Mouse (Mus musculus): ENCODE results near the gene Prdx2.

Prdx2 gene

DNA sequence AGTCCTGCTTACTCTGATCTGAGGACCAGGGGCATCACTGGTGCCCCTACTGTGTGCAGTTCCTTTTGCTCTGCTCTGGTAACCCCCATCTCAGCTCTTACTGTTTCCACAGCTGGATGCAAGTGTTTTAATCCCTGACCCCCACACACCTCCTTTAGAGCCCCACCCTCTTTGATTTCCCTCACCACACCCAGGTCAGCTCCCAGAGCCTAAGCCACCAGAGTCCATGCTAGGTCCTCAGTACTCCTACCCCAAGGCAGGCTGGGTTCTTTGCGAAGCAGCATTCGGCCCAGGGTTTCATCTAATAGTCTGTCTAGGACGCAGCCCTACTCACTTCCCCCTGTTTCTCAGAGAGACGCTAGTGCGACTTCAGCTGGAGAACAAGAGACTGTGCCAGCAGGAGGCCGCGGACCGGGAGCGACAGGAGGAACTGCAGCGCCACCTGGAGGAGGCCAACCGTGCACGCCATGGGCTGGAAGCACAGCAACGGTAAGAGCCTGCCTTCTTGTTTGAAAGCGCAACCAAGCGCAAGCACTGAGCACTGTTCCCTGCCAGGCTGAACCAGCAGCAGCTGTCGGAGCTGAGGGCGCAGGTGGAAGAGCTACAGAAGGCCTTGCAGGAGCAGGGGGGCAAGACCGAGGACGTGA, 28.4 kb downstream of the Prdx2 start:
- peak; percentile 98 for DNase-seq (ENCODE audit: low read depth, low spot score)

DNA sequence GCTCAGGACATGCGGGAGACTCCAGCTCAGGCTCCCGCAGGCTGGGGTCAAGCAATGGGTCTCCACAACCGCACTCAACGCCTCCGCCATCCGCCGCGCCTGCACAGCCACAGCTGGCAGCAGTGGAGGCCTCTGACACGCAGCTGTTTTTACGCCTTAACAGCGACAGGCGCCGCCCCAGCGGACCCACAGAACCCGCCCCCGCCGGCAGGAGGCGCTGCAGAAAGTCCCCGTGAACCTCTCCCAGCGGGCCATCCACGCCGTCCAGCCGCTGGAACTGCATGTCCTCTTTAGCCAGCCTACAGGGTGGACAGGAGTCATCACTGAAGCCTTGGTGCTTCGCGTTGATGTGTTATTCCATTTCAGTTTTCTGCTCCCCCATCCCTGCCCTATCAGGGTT, 38.3 kb downstream of the Prdx2 start:
- DNase-seq (ENCODE audit: low read depth, low spot score) = peak; percentile 86

DNA sequence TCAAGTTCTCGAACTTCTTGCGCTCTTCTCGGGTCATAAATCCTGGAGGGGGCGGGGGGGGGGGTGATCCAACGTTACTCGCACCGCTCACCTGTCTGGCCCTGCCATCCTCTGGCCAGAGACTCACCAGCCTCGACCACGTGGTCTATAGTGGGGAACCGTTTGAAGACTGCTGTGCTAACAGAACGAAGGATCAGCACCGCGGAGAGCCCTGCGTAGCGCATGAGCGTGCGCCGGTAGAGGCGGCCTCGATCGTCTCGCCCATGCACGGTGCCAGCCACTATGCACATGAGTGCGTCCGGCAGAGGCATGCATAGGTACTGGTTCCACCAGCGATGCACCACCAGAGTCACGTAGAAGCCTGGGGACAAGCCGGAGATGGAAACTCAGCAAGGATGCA, 41.9 kb downstream of the Prdx2 start:
- peak; percentile 58 for DNase-seq (ENCODE audit: low read depth, low spot score)

DNA sequence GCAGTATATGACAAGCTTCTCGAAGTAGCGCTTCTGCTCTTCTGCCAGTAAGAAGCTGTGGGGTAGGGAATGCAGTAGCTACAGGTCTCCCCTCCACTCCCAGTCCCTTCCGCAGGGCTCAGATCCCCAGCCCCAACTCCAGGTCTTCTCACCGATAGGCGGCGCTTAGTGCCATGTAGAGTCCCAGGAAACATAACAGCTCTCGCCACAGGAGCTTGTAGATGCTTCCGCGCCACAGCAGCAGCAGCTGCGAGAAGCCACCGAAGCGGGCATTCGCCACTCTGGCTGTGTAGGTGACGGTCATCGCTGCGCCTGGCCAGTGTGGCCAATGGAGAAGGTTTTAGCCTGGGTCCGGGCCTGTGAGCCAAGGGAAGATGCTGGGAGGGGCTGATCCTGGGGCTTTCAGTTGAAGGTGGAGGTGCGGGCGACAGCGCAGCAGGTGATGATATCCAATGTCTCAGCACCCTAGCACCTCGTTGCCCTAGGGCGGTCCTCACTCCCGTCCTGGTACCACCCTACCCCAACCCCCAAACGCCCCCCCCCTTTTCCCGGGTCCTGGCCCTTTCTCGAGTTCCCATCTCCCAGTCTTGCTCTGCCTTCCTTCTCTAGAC, 43.9 kb downstream of the Prdx2 start:
- DNase-seq (ENCODE audit: low read depth, low spot score) = peak; percentile 95

DNA sequence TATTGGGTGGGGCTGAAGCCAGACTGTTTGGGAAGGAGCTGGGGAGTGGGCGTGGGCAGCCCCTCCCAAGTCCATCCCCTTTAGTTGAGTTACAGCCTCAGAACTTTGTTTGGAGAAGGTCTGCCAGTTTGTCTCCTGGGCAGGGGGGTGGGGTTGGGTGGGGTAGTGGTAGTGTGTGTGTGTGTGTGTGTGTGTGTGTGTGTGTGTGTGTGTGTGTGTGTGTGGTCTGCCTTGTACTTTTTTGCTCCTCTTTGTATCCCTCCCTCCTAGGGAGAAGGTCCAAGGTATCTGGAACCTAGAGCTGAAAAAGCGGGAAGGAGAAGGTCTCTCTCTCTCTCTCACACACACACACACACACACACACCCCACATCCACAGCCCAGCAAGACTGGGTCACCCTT, 45.0 kb downstream of the Prdx2 start, which contains the start of gene Best2:
Gene Best2, minus strand, starts transcription at position 101 of the 400 bp plus-strand sequence.
- DNase-seq (ENCODE audit: low read depth, low spot score) = no peak

DNA sequence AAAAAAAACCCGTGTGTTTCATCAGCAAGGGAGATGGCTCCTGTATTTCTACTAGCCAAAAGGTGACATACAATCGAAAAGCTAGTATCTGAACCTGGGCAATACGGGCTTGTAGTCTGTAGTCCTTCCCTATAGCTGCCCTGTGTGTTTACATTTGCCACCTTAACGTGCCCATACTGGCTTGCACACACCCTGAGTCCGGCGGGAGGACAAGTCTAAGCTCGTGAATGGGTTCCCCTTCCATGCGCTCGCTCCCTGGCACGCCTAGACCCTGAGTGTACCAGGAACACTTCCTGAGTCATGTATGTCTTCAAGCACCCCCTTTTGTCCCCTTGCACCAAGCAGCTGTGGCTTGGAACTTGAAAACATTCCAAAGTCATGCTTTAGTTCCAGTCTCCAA, 47.3 kb downstream of the Prdx2 start:
- no peak for DNase-seq (ENCODE audit: low read depth, low spot score)

DNA sequence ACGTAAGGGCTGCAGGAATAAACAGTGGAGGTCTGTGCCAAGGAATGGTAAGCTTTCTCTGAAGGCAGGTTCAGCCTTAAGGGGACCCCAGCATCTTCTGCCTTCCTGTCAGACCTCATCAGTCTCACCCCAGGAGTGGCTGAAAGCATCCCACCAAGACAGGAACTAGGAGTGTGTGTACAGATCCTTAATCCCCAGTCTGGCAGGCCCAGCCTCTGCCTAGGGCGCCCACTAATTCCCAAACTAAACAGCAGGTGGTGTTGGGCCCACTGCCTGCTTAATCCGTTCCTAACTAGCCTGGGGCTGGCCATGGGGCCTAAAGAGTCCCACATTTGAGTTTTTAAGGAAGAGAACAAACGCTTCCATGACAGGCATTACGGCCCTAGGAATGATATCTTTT, 47.8 kb downstream of the Prdx2 start:
- DNase-seq (ENCODE audit: low read depth, low spot score) = peak; percentile 36

DNA sequence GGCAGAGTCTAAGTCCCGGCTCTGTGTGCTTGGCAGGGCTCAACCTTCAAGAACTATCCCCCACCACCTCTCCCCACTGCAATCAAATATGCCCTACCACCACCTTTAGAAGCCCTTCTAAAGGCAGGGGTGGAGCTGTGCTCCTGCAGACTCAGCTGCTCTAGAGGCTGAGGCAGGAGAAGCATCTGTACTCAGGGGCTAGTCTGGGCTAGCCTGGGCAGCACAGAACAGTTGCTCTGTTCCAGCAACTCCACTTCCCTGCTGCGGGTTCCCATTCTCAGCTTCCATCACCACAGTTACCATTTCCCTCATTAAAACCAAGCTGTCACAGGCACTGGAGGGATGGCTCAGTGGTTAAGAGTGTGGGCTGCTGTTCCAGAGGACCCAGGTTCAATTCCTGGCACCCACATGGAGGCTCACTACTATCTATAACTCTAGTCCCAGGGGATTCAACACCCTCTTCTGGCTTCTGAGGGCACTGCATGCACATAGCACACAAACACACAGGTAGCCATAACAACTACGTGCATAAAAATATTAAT, 52.2 kb downstream of the Prdx2 start:
- peak; percentile 67 for DNase-seq (ENCODE audit: low read depth, low spot score)

DNA sequence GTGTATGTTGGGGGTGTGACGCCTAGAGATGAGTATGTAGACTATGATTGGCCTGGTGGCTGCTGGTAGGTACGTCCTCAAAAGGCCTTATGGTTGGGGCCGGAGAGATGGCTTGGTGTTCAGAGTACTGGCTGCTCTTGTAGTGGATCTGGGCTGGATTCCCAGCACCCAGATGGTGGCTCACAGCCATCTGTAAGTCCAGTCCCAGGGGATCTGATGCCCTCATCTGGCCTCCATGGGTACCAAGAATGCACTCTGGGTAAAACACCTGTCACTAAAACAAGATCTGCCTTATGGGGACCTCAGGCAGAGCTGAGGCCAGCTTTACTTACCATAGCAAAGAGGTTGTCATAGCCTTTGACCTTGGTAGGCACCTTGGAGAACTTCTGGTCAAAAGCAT, 54.5 kb downstream of the Prdx2 start:
- no peak for DNase-seq (ENCODE audit: low read depth, low spot score)

Data from ZHBTc4 (cell line).